Mouse (Mus musculus) gastrocnemius, adult 2 months (tissue): ENCODE measurements around the gene Plekha4. TPM values are rescaled to one million over a fixed set of nuclear protein-coding genes. Genes with fewer than 3 reads are reported as not detected.

Experiments
- DNase-seq: peaks from one replicate; pipeline ENCODE4 v3.0.0; 2022
- H3K27ac ChIP-seq: fragments of 200-600 bp; 2 replicates; pipeline ENCODE4 v1.8.1; 2022; ENCODE audit warnings: mild to moderate bottlenecking
- H3K4me3 ChIP-seq: fragments of 200-600 bp; 2 replicates; pipeline ENCODE4 v1.8.1; 2022; ENCODE audit warnings: mild to moderate bottlenecking, moderate library complexity
- CTCF ChIP-seq: fragments of 200-600 bp; IDR thresholded peaks from 2 replicates; pipeline ENCODE4 v1.8.1; 2022; ENCODE audit warnings: antibody characterized with exemption, mild to moderate bottlenecking, moderate library complexity
- intact Hi-C: fragments of 180-260 bp; cut with DNase I; formaldehyde crosslinking; loops from one replicate; pipeline ENCODE4 v1.15.1; 2025
- total RNA-seq, 2 experiments: library from RNA; stranded (reverse); gene quantifications; 2 replicates each; pipeline ENCODE4 v1.2.3; 2021

Gene Plekha4
- total RNA-seq, 2 experiments from 2014 or later: 3.4 to 3.5 TPM

DNA sequence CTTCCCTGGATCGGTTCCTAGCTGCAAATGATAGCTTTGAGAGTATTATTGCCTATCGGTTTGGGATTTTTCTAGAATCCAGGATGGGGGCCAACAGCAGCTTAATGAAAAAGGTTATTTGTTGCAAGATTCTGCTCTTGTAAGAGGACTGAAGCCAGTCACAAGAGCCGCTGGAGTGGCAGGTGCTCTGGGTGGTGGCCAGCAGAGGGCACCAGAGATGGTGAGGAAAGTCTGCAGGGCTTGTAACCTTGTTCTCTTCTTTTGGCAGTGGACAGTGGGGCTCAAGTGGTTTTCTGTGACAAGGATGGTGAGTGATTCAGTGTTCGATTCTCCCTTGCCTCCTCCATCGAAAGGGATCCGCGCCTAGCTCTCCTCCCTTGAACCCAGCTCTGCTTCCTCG is 29.7 kb downstream of the Plekha4 start:
- DNase-seq: peak; percentile 92
- Histone ChIP-seq H3K4me3 (no peak overlapping the region), H3K27ac (no peak overlapping the region; the same call in 1 of the 2 replicates)
- intact Hi-C loops: loop anchor here (2.0 kb wide), 1 partner anchor 35 kb away; no protein-coding TSS in a partner anchor
- peak; percentile 95; the same call in 1 of the 2 replicates for TF ChIP-seq CTCF

GRCm38 (mm10) chr7:45558907-45559306 is 32.8 kb downstream of the Plekha4 start:
- DNase-seq: no peak
- Histone ChIP-seq H3K27ac (no peak overlapping the region), H3K4me3 (no peak overlapping the region)
- intact Hi-C loops: no loop called here
- no peak for TF ChIP-seq CTCF

GRCm38 (mm10) chr7:45560241-45560640 is 34.1 kb downstream of the Plekha4 start:
- TF ChIP-seq CTCF: no peak
- no peak overlapping the region; the same call in 1 of the 2 replicates for H3K27ac ChIP-seq
- no peak overlapping the region for H3K4me3 ChIP-seq
- DNase-seq: no peak
- intact Hi-C loops: loop anchor here (2.0 kb wide), 2 partner anchors 83 to 91 kb away; no protein-coding TSS in a partner anchor

DNA sequence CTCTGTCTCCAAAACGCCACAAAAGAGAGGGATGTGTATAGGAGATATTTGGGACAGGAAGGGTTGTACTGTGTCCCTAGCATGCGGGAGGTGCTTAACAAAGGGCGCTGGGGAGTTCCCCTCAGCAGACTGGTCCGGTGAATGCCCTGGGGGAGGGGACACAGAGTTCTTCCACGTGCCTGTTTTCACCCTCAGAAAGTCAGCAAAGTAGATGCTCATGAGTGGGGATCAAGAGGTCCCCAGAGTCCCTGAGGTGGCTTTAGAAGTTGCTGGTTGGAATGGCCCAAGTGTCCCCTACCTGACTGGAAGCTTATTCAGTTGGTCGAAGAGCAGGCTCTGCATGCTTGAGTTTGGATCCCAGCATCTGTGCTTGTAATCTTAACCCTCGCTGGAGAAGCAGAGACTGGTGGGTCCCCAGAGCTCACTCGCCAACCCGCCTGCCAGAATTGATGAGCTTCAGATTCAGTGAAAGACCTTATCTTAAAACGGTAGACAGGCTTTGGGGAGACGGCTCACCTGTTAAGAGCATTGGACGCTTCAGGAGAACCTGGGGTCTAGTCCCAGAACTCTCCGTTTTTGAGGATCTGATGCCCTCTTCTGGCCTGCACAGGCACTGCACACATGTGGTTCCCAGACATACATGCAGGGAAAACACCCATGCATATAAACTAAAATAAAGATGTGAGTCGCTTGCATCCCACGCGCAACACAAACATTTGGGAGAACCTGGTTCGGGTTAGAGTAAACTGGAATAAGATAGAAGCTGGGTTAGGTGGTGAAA is 34.9 kb downstream of the Plekha4 start:
- DNase-seq: peak; percentile 86
- TF ChIP-seq CTCF: peak; percentile 98
- intact Hi-C loops: loop anchor here (2.0 kb wide), 2 partner anchors 84 to 92 kb away; no protein-coding TSS in a partner anchor
- peak overlapping the region; percentile 86 for H3K27ac ChIP-seq
- H3K4me3 ChIP-seq: peak overlapping the region; percentile 50

DNA sequence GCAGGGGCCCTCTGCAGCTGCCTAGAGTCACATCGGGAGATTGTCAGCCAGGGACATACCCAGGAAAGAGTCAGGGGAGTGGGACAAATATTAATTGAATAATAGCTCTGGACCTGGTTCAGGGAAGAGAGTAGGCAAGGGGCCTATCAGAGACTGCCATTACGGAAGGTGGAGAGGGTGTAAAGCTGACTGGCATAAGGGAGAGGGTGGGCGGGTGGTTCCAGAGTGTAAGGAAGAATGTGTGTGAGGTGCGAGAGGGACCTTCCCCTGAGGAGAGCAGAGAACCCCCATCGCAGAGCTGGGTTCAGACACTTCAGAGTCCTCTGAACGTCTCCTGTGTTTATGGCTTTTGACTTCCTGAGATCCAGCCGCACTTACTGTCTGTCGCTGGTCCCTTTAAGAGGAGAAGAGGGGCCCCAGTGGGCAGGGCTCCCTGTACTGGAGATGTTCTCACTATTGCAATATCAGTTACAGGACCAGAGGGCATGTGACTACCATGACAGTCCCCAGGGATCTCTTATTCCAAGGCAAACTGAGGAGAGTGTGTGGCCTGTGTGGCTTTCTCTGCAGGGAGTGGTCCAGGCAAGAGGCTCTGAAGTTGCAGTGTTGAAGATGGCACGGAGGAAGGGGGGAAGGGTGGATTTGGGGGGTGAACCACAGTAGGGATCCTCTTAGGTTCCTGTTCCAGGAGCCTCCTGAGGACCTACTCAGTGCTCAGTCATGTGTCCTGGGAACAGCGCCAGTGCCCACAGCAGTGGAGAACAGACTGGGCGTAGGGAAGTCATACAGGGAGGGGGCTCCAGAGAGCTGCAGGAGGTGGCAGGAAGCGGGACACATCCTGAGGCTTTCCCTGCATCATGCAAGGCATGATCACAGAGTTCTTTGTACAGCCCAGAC is 35.7 kb downstream of the Plekha4 start:
- intact Hi-C loops: loop anchor here (2.0 kb wide), 2 partner anchors 85 to 93 kb away; no protein-coding TSS in a partner anchor
- Histone ChIP-seq H3K27ac (peak overlapping the region; percentile 86), H3K4me3 (peak overlapping the region; percentile 50)
- peak; percentile 78 for DNase-seq
- TF ChIP-seq CTCF: no peak

GRCm38 (mm10) chr7:45564811-45565210 is 38.7 kb downstream of the Plekha4 start:
- intact Hi-C loops: no loop called here
- no peak for DNase-seq
- TF ChIP-seq CTCF: no peak
- peak overlapping the region; percentile 96 for H3K27ac ChIP-seq
- no peak overlapping the region for H3K4me3 ChIP-seq

DNA sequence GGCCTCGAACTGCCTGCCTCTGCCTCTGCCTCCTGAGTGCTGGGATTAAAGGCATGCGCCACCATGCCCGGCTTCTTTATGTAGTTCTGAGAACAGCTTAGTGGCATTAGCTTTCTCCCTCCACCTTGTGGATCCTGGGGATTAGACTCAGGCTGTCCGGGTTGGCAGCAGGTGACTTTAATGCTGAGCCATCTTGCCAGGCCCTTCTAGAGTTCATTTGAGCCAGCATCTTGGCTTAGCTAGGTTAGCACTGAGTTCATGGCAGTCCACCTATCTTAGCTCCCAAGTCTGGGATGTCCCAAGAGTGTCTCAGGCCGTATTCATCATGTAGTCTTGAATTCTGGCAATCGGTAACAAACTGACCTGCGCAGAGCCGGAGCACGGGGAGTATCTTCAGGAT is 39.3 kb downstream of the Plekha4 start:
- no peak for TF ChIP-seq CTCF
- peak overlapping the region; percentile 96 for H3K27ac ChIP-seq
- no peak overlapping the region for H3K4me3 ChIP-seq
- intact Hi-C loops: no loop called here
- DNase-seq: peak; percentile 53

DNA sequence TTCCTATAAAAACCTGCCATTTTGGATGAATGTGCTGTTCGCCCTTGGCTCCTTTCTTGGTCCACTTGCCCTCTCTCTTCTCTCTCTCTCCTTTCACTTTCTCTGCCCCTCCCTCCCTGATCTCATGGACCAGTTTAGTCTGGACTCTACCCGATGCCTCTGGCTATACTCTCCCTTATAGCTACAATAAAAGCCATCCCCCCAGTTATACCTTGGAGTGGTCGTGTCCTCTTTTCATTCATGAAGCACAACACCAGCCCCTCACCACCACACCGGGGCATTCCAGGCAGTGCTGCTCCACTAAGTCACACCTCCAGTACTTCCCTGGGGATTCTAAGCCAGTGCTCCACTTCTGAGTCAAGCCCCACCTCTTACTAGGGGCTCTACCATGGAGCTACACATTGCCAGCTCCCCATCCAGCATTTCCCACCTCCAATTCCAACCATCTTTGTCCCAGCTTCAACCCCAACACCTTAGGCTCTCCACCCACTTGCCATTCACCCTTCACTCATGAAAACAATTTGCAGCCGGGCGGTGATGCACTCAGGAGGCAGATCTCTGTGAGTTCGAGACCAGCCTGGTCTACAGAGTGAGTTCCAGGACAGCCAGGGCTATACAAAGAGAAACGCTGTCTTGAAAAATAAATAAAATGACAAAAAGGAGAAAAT is 41.1 kb downstream of the Plekha4 start:
- no peak for TF ChIP-seq CTCF
- DNase-seq: no peak
- intact Hi-C loops: no loop called here
- Histone ChIP-seq H3K27ac (peak overlapping the region; percentile 96), H3K4me3 (peak overlapping the region; percentile 70)

DNA sequence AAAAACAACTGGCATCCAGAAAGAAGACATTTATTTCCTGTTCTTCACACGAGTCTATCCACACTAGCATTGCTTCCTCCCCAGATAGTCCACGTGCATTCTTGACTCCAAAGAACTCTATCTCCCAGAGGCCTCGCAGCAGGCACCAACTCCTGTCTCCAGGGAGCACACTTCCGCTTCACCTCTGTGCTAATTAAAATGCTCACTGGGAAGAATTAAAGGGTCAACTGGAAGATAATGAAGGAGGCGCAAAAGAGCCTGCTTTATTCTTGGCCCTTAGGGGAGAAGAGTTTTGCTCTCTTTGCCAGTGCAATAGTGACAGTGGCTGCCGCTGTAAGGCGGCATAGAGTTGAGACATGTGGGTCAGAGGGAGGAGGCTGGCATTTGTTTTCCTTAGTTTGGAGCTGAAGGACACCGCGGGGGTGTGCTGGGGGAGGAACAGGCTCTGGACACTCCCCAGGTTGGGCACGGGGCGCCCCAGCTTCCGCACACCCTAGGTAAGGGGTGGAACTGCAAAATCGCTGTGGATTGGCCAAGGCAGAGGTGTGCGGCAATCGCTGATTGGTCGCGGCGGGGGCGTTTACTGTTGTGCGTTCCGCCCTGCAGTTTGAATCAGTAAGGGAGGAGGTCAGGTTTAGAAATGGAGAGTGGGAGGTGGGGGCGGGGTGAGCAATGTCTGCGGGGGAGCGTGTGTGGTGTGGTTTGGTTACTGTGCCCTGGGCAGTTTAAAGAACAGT is 41.8 kb downstream of the Plekha4 start:
- peak overlapping the region; percentile 70 for H3K4me3 ChIP-seq
- intact Hi-C loops: loop anchor here (2.0 kb wide), 1 partner anchor 21 kb away; no protein-coding TSS in a partner anchor
- no peak for TF ChIP-seq CTCF
- DNase-seq: peak; percentile 97
- H3K27ac ChIP-seq: peak overlapping the region; percentile 96

DNA sequence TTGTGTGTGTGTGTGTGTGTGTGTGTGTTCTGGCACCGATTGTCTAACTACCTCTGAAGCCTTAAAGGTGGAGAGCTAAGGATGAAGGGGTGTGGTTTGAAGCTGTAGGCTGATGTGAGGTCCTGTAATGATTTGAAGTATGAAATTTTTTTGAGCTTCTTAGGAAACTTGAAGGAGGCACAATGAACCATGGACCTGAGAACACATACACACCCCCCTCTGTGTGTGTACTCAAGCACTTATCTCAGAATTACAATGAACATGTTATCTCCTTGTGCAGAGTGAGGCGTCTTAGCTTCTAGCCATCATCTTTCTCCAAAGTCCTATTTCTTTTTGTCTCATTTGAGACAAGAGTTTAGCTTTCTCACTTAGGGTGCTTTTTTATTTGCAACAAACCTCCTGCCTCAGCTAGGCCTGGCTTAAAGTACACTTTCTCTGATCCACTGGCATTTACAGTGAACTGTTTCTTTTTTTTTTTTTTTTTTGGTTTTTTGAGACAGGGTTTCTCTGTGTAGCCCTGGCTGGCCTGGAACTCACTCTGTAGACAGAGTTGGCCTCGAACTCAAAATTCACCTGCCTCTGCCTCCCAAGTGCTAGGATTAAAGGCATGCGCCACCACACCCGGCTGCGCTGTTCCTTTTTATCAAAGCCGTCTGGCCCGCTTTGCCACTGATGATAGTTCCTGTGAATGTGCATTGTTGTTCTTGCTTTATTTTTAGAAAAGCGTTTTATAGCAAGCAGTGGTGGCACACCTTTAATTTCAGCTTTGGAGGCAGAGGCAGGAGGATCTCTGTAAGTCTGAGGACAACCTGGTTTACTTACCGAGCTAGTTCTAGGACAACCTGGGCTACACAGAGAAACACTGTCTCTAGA is 42.7 kb downstream of the Plekha4 start:
- peak overlapping the region; percentile 96 for H3K27ac ChIP-seq
- DNase-seq: no peak
- H3K4me3 ChIP-seq: peak overlapping the region; percentile 70
- intact Hi-C loops: loop anchor here (2.0 kb wide), 1 partner anchor 20 kb away; no protein-coding TSS in a partner anchor
- TF ChIP-seq CTCF: no peak
